Mouse (Mus musculus): ENCODE measurements around the gene Cdkn1a.

GRCm38 (mm10) chr17:29059581-29059980, 31.2 kb upstream of the Cdkn1a start:
- TF ChIP-seq CTCF (conservative IDR thresholded peaks at IDR 0.05; ENCODE audit: low read length) (no peak), NANOG (IDR thresholded peaks at IDR 0.05; ENCODE audit: borderline replicate concordance, low read length) (no peak), POU5F1 (IDR thresholded peaks at IDR 0.05; ENCODE audit: borderline replicate concordance, low read length) (no peak)
